Mouse (Mus musculus) induced T-regulatory cell, adult 2 months (primary cell): ENCODE results near the gene Zdhhc16.

ENCODE experiments used
- DNase-seq: peaks from one replicate; pipeline ENCODE4 v3.0.0-alpha.2; 2012; ENCODE audit warnings: low read depth

Gene Zdhhc16

GRCm38 (mm10) chr19:41987206-41987605, 53.9 kb downstream of the Zdhhc16 start:
- DNase-seq = no peak

DNA sequence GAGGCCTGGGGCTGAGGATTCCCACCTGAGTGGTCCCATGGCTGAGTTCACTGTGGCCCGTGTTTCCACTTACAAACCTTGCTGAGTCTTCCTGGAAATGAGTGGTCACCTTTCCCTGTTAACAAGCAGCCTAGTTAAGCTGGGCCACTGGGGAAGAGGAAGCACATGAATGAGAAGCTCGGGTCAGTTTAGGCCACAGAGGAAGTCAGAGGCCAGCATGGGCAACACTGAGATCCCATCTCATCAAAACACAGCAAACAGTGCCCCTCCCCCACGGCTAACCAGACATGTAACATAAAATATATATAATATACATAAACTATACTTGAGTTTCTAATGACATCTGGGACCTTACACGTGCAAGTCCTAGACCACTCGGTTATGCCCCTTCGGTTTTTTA, 56.5 kb downstream of the Zdhhc16 start:
- no peak for DNase-seq

DNA sequence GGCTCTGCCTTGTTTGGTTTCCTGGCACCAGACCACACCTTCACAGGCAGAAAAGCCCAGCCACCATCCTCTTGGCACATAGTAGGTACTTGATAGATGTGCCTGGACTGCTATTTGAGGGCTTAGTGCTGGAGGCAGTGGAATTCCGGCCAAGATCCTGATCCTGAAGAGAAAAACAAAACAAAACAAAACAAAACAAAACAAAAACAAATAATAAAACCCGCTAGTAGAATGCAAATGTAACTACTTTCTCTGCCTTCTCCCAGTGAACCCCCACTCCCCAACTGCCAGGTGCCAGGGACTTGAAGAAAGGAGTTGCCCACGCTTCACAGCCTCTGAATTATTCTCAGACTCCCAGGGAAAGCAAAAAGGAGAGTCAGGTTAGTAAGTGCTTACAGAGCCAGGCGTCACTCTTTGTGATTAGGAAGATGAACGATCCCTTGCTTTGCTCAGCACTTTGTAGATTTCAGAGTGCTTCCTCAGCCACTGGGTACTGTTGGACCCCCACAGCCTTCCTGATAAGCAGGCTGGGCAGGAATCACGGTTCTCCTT, 58.7 kb downstream of the Zdhhc16 start:
- DNase-seq = no peak

GRCm38 (mm10) chr19:41992971-41993370, 59.7 kb downstream of the Zdhhc16 start:
- no peak for DNase-seq

DNA sequence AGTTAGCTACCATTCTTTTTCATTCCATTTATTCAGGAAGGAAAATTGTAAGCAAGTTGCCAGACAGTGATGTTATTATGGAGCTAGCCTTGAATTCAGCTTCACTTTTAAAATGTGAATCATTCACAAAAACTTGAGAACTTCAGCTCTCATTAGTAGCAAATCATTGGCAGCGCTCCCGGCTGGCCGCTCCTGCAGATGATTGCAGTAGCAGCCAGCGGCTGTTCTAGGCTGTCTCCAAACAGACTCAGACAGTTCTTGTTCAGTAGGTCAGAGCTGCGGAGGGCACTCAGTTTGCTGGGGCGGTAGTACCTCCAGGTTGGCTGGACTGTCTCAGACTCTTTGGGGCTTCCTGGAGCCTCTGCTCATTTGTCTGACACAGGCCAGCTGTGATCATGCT, 60.2 kb downstream of the Zdhhc16 start:
- DNase-seq = no peak
